Mouse (Mus musculus) liver, embryonic 14.5 days (tissue): ENCODE measurements around the gene Six3. TPM values are rescaled to one million over a fixed set of nuclear protein-coding genes. Genes with fewer than 3 reads are reported as not detected.
A peak's percentile ranks its signal among the peaks of the same experiment; 100 is the strongest.

ENCODE experiments used
- ATAC-seq: fragments of 200-750 bp; cut with Nextera tagmentation; 2 replicates; pipeline ENCODE4 v1.8.0; 2017; ENCODE audit warnings: moderate number of reproducible peaks, mild to moderate bottlenecking, moderate library complexity; ENCODE audit not compliant: insufficient read depth
- DNase-seq, 3 experiments: peaks; one replicate each; pipeline ENCODE4 v3.0.0-alpha.2; 2012 to 2013; ENCODE audit warnings: low read depth in 3 of 3, low spot score in 3 of 3
- H3K27ac ChIP-seq: fragments of 300-500 bp; sonication (generic); 2 replicates; pipeline ENCODE4 v1.5.1; 2014; ENCODE audit warnings: moderate library complexity, mild to moderate bottlenecking, control low read depth, inconsistent platforms
- H3K27me3 ChIP-seq: fragments of 300-500 bp; sonication (generic); 2 replicates; pipeline ENCODE4 v1.6.1; 2014; ENCODE audit warnings: mild to moderate bottlenecking, low read length, moderate library complexity; ENCODE audit not compliant: control insufficient read depth, insufficient read depth
- H3K36me3 ChIP-seq: fragments of 300-500 bp; sonication (generic); replicated peaks from 2 replicates; pipeline ENCODE4 v1.6.1; 2014; ENCODE audit warnings: low read depth; ENCODE audit not compliant: control insufficient read depth, insufficient read depth
- H3K4me1 ChIP-seq, 2 experiments: fragments of 200-500 bp in 1 of 2; fragments of 300-500 bp in 1 of 2; sonication (generic) in 1 of 2; replicated peaks; 2 replicates each; pipeline ENCODE4 v1.6.1; 2012 to 2014; ENCODE audit warnings: antibody characterized with exemption in 1 of 2, inconsistent platforms in 1 of 2, low read length in 1 of 2; ENCODE audit not compliant: control insufficient read depth in 2 of 2, insufficient read depth in 2 of 2
- H3K4me2 ChIP-seq: fragments of 300-500 bp; sonication (generic); 2 replicates; pipeline ENCODE4 v1.6.1; 2014; ENCODE audit warnings: low read depth, mild to moderate bottlenecking, control low read depth, moderate library complexity
- H3K4me3 ChIP-seq, 2 experiments: fragments of 200-500 bp in 1 of 2; fragments of 300-500 bp in 1 of 2; sonication (generic) in 1 of 2; 2 replicates each; pipeline ENCODE4 v1.5.1; 2012 to 2014; ENCODE audit warnings: low read depth in 2 of 2, low read length in 2 of 2, mild to moderate bottlenecking in 2 of 2, control low read depth in 1 of 2, inconsistent platforms in 1 of 2, moderate library complexity in 1 of 2; ENCODE audit not compliant: insufficient read depth in 1 of 2
- H3K9ac ChIP-seq: fragments of 300-500 bp; sonication (generic); replicated peaks from 2 replicates; pipeline ENCODE4 v1.6.1; 2014; ENCODE audit warnings: mild to moderate bottlenecking, control low read depth, moderate library complexity
- H3K9me3 ChIP-seq: fragments of 300-500 bp; sonication (generic); 2 replicates; pipeline ENCODE4 v1.6.1; 2016; ENCODE audit warnings: low read length, mixed read lengths; ENCODE audit not compliant: control insufficient read depth
- CTCF ChIP-seq: IDR thresholded peaks from 2 replicates; pipeline ENCODE4 v1.5.1; 2016; ENCODE audit warnings: antibody characterized with exemption, low read depth, control low read depth
- EP300 ChIP-seq: IDR thresholded peaks from 2 replicates; pipeline ENCODE4 v1.6.1; 2016; ENCODE audit warnings: antibody characterized with exemption, low read depth
- WGBS: fragments of 180-500 bp; shearing (Covaris S2); extraction: QIAGEN DNeasy Blood & Tissue Kit; methylation state at CpG from one replicate; pipeline ENCODE4 v1.1.7; 2014; ENCODE audit not compliant: insufficient replicate concordance; 5-methylcytosine and 5-hydroxymethylcytosine counted together
- polyA plus RNA-seq, 2 experiments: library from polyadenylated mRNA; depleted of rRNA in 1 of 2; stranded (reverse) in 1 of 2; unstranded in 1 of 2; fragments of >200 nt; fragmentation: Nextera tagmentation in 1 of 2; extraction: Ambion mirVana in 1 of 2; gene quantifications; 2 replicates each; pipeline versions ENCODE4 v1.2.1 to v1.2.3; 2012 to 2014

Gene Six3
- polyA plus RNA-seq (2012; rRNA removed) (0.01 and 0.02 TPM in 2 replicates), polyA plus RNA-seq (2014; fragmentation: Nextera tagmentation; extraction: Ambion mirVana) (not detected in 2 replicates)

GRCm38 (mm10) chr17:85613266-85613860 lies at the start of gene Six3:
Gene Six3, plus strand, starts transcription at chr17:85613608.
- H3K9ac ChIP-seq: no peak within 1 kb of the TSS
- TF ChIP-seq EP300 (no peak), CTCF (no peak)
- H3K4me2 ChIP-seq: no peak within 1 kb of the TSS
- no peaks in the 10 kb centered on the region for H3K4me1 ChIP-seq
- ATAC-seq (no peak), DNase-seq (no peak)
- no peaks in the 10 kb centered on the region for H3K36me3 ChIP-seq
- no peaks in the 10 kb centered on the region for H3K9me3 ChIP-seq
- no peak within 1 kb of the TSS for H3K27ac ChIP-seq
- WGBS: 2% methylated on average over 28 of the region's 30 CpGs
- no peak within 1 kb of the TSS for H3K4me3 ChIP-seq
- H3K27me3 ChIP-seq: peaks cover 100% of the 10 kb centered on the region

- ATAC-seq: no peak
- 32% methylated on average over 7 of the region's 7 CpGs for WGBS
- Histone ChIP-seq H3K27ac (no peak overlapping the region), H3K9ac (no peak overlapping the region), H3K27me3 (no peaks in the 10 kb centered on the region), H3K4me2 (no peak overlapping the region), H3K36me3 (no peaks in the 10 kb centered on the region), H3K9me3 (no peaks in the 10 kb centered on the region), H3K4me1 (no peaks in the 10 kb centered on the region), H3K4me3 (no peak overlapping the region)
- DNase-seq: no peak
- TF ChIP-seq CTCF: no peak
- no peak for TF ChIP-seq EP300
These were observed 49.3 kb upstream of the Six3 start for GRCm38 (mm10) chr17:85564107-85564506.

- no peak overlapping the region for H3K9ac ChIP-seq
- no peak for DNase-seq
- H3K27me3 ChIP-seq: no peaks in the 10 kb centered on the region
- TF ChIP-seq CTCF (no peak), EP300 (no peak)
- no peak overlapping the region for H3K27ac ChIP-seq
- WGBS: 37% methylated on average over 3 of the region's 3 CpGs
- no peak overlapping the region for H3K4me2 ChIP-seq
- H3K9me3 ChIP-seq: no peaks in the 10 kb centered on the region
- peaks cover 0 to 9% of the 10 kb centered on the region in 2 experiments; a peak in 2 of 4 replicates for H3K4me1 ChIP-seq
- no peak for ATAC-seq
- no peaks in the 10 kb centered on the region for H3K36me3 ChIP-seq
- no peak overlapping the region for H3K4me3 ChIP-seq
These were observed 39.4 kb upstream of the Six3 start for GRCm38 (mm10) chr17:85574023-85574422.

GRCm38 (mm10) chr17:85578290-85578689 lies 35.1 kb upstream of the Six3 start:
- Histone ChIP-seq H3K27me3 (no peaks in the 10 kb centered on the region), H3K9me3 (no peaks in the 10 kb centered on the region), H3K9ac (no peak overlapping the region), H3K4me3 (no peak overlapping the region), H3K4me1 (peaks cover 0 to 9% of the 10 kb centered on the region in 2 experiments; a peak in 2 of 4 replicates), H3K36me3 (no peaks in the 10 kb centered on the region), H3K4me2 (no peak overlapping the region), H3K27ac (no peak overlapping the region)
- TF ChIP-seq CTCF (no peak), EP300 (no peak)
- 40% methylated on average over 5 of the region's 5 CpGs for WGBS
- no peak for ATAC-seq
- no peak for DNase-seq

GRCm38 (mm10) chr17:85579350-85579749 lies 34.1 kb upstream of the Six3 start:
- Histone ChIP-seq H3K9me3 (no peaks in the 10 kb centered on the region), H3K36me3 (no peaks in the 10 kb centered on the region), H3K4me1 (peaks cover 0 to 9% of the 10 kb centered on the region in 2 experiments; a peak in 2 of 4 replicates), H3K27ac (no peak overlapping the region), H3K27me3 (no peaks in the 10 kb centered on the region), H3K9ac (no peak overlapping the region), H3K4me3 (no peak overlapping the region), H3K4me2 (no peak overlapping the region)
- WGBS: 37% methylated on average over 10 of the region's 10 CpGs
- ATAC-seq (peak; percentile 72; the same call in 1 of the 2 replicates), DNase-seq (peak in 1 of 3 experiments; percentile 11)
- peak; percentile 40 for TF ChIP-seq EP300
- no peak for TF ChIP-seq CTCF
